Mouse (Mus musculus) forebrain, embryonic 13.5 days (tissue): ENCODE data around the gene Ces3b. TPM values are rescaled to one million over a fixed set of nuclear protein-coding genes. Genes with fewer than 3 reads are reported as not detected.

Experiments used
- polyA plus RNA-seq: library from polyadenylated mRNA; unstranded; fragments of >200 nt; fragmentation: Nextera tagmentation; extraction: Ambion mirVana; gene quantifications from 2 replicates; pipeline ENCODE4 v1.2.1, GENCODE M21; 2015

The Ces3b gene
- polyA plus RNA-seq, 1 experiment from 2014 or later = not detected

Other genes with a start within 250 kb of the Ces3b start
- gene Ces2c, start 236.7 kb upstream of the Ces3b start, polyA plus RNA-seq = not detected in 2 replicates
- gene Ces2e, start 157.5 kb upstream of the Ces3b start, polyA plus RNA-seq = not detected in 2 replicates
- gene Ces2f, start 136.4 kb upstream of the Ces3b start, polyA plus RNA-seq = not detected in 2 replicates
- gene Ces2g, start 122.0 kb upstream of the Ces3b start, polyA plus RNA-seq = not detected in 2 replicates
- gene Ces2h, start 82.9 kb upstream of the Ces3b start, polyA plus RNA-seq = not detected in 2 replicates
- not detected in 2 replicates for gene Ces3a, start 35.2 kb upstream of the Ces3b start, polyA plus RNA-seq
- 0.09 TPM in 1 of 2 replicates, not detected in the other for gene Ces4a, start 48.0 kb downstream of the Ces3b start, polyA plus RNA-seq
- 38.3 and 40.1 TPM in 2 replicates for gene Cbfb, start 86.9 kb downstream of the Ces3b start, polyA plus RNA-seq
- gene D230025D16Rik, start 141.4 kb downstream of the Ces3b start, polyA plus RNA-seq = 25.2 and 26.4 TPM in 2 replicates
- gene B3gnt9, start 171.4 kb downstream of the Ces3b start, polyA plus RNA-seq = 1.3 and 2.4 TPM in 2 replicates
- 13.2 and 13.3 TPM in 2 replicates for gene Tradd, start 180.9 kb downstream of the Ces3b start, polyA plus RNA-seq
- 0.44 and 0.58 TPM in 2 replicates for gene Fbxl8, start 180.9 kb downstream of the Ces3b start, polyA plus RNA-seq
- 0.10 and 0.13 TPM in 2 replicates for gene Hsf4, start 186.0 kb downstream of the Ces3b start, polyA plus RNA-seq
- gene Nol3, start 192.4 kb downstream of the Ces3b start, polyA plus RNA-seq = 2.4 and 3.0 TPM in 2 replicates
- gene 4931428F04Rik, start 206.1 kb downstream of the Ces3b start, polyA plus RNA-seq = 57.4 and 66.1 TPM in 2 replicates
- gene Exoc3l, start 212.3 kb downstream of the Ces3b start, polyA plus RNA-seq = 9.8 and 10.3 TPM in 2 replicates
- 56.9 and 60.6 TPM in 2 replicates for gene E2f4, start 213.9 kb downstream of the Ces3b start, polyA plus RNA-seq
- gene Elmo3, start 221.8 kb downstream of the Ces3b start, polyA plus RNA-seq = 0.75 and 0.83 TPM in 2 replicates
- 0.61 and 0.94 TPM in 2 replicates for gene Lrrc29, start 242.5 kb downstream of the Ces3b start, polyA plus RNA-seq
- 107 and 109 TPM in 2 replicates for gene Tmem208, start 242.6 kb downstream of the Ces3b start, polyA plus RNA-seq